Mouse (Mus musculus): ENCODE measurements at regions not wholly inside any gene's neighbourhood (a gene's known extent, or its start where the extent isn't known, plus 50 kb on each side); places are given as distances from the start of the nearest gene placed in this dataset.

GRCm38 (mm10) chr3:130819031-130819836 lies 89.0 kb upstream of the Rpl34 start:
- TF ChIP-seq CTCF (IDR thresholded peaks at IDR 0.05; ENCODE audit: extremely low read depth, insufficient read length, insufficient replicate concordance, low read depth, low read length) (no peak), POLR2A (IDR thresholded peaks at IDR 0.05; ENCODE audit: low read depth, low read length) (no peak)
